Mouse (Mus musculus) forebrain, embryonic 12.5 days (tissue): ENCODE results near the gene Foxk1. TPM values are rescaled to one million over a fixed set of nuclear protein-coding genes. Genes with fewer than 3 reads are reported as not detected.

ENCODE experiments used
- ATAC-seq: fragments of 200-750 bp; cut with Nextera tagmentation; 2 replicates; pipeline ENCODE4 v1.8.0; 2017; ENCODE audit warnings: moderate TSS enrichment; ENCODE audit not compliant: low FRiP score
- H3K27ac ChIP-seq: fragments of 300-500 bp; sonication (generic); 2 replicates; pipeline ENCODE4 v1.5.1; 2016; ENCODE audit warnings: mild to moderate bottlenecking
- H3K27me3 ChIP-seq: fragments of 300-500 bp; sonication (generic); 2 replicates; pipeline ENCODE4 v1.6.1; 2016; ENCODE audit warnings: mild to moderate bottlenecking
- H3K36me3 ChIP-seq: fragments of 300-500 bp; sonication (generic); replicated peaks from 2 replicates; pipeline ENCODE4 v1.6.1; 2016; ENCODE audit warnings: mild to moderate bottlenecking
- H3K4me1 ChIP-seq: fragments of 300-500 bp; sonication (generic); 2 replicates; pipeline ENCODE4 v1.6.1; 2016
- H3K4me2 ChIP-seq: fragments of 300-500 bp; sonication (generic); 2 replicates; pipeline ENCODE4 v1.6.1; 2016; ENCODE audit warnings: mild to moderate bottlenecking, moderate library complexity
- H3K4me3 ChIP-seq: fragments of 300-500 bp; sonication (generic); replicated peaks from 2 replicates; pipeline ENCODE4 v1.5.1; 2016; ENCODE audit warnings: mild to moderate bottlenecking
- H3K9ac ChIP-seq: fragments of 300-500 bp; sonication (generic); 2 replicates; pipeline ENCODE4 v1.6.1; 2016; ENCODE audit warnings: mild to moderate bottlenecking
- H3K9me3 ChIP-seq: fragments of 300-500 bp; sonication (generic); 2 replicates; pipeline ENCODE4 v1.6.1; 2016
- WGBS: fragments of 180-500 bp; shearing (Covaris S2); methylation state at CpG from one replicate; pipeline ENCODE4 v1.1.7; 2016; 5-methylcytosine and 5-hydroxymethylcytosine counted together
- polyA plus RNA-seq: library from polyadenylated mRNA; unstranded; fragments of >200 nt; fragmentation: Nextera tagmentation; extraction: Ambion mirVana; gene quantifications from 2 replicates; pipeline ENCODE4 v1.2.1, GENCODE M21; 2016

The Foxk1 gene
- polyA plus RNA-seq, 1 experiment from 2014 or later, result 5.2 TPM

DNA sequence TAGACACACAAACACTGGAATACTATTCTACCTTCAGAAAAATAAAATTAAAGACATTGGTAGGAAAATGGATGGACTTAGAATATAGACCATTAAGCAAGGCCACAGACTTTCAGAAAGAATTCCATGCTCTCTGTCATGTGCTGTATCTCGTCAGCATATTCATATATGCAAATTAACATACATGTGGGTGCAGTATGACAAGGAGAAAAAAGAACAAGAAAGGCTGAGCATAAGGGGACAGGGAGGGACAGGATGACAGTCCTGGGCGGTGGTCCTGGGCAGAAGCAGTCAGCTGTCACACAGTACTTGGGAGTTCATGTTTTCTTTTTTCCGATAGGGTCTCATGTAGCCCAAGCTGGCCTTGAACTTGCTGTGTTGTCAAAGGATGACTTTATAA is 22.4 kb downstream of the Foxk1 start:
- Histone ChIP-seq H3K27me3 (no peaks in the 10 kb centered on the region), H3K9ac (no peak overlapping the region), H3K27ac (no peak overlapping the region), H3K4me2 (no peak overlapping the region), H3K4me1 (peaks cover 32% of the 10 kb centered on the region), H3K4me3 (no peak overlapping the region), H3K36me3 (peaks cover 22% of the 10 kb centered on the region), H3K9me3 (no peaks in the 10 kb centered on the region)
- no peak for ATAC-seq
- WGBS, result 53% methylated on average over 3 of the region's 3 CpGs

DNA sequence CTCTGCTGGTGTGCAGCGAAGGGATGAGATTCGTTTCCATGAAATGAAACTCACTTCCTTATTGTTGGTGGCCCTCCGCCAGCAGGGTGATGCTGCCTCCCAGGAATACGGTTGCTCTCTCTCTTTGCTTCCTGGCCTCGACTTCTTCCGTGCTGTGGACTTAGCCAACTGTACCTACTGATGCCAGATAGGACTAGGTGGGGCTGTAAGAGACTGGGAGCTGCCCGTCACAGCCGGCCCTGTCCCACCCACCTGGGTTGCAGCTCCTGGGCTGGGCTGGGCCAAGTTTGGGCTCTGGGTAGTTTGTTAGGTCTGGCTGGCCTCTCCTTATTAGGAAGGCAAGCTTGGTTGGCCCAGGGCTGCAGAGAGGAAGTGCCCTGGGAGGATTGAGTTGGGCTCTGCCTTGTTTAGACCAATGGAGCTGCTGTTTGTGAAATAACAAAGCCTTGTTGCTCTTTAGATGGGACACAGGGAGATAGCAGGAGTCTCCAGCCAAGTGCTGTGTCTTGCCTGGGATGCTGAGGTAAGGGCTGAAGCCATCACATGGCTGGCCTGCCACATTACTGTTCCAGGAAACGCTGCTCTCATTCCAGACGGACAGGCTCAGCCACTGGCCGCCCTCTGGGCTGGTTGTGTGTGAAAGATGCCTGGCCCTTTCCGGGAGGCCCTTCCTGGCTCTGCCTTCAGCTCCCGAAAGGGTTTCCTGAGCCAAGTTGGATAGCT is 23.5 kb downstream of the Foxk1 start:
- Histone ChIP-seq H3K4me3 (no peak overlapping the region), H3K9ac (no peak overlapping the region), H3K27me3 (no peaks in the 10 kb centered on the region), H3K9me3 (no peaks in the 10 kb centered on the region), H3K4me2 (no peak overlapping the region), H3K4me1 (peaks cover 32% of the 10 kb centered on the region), H3K36me3 (peaks cover 16% of the 10 kb centered on the region), H3K27ac (peak overlapping the region; percentile 33; the same call in 1 of the 2 replicates)
- ATAC-seq, result no peak
- WGBS, result 84% methylated on average over 13 of the region's 13 CpGs

DNA sequence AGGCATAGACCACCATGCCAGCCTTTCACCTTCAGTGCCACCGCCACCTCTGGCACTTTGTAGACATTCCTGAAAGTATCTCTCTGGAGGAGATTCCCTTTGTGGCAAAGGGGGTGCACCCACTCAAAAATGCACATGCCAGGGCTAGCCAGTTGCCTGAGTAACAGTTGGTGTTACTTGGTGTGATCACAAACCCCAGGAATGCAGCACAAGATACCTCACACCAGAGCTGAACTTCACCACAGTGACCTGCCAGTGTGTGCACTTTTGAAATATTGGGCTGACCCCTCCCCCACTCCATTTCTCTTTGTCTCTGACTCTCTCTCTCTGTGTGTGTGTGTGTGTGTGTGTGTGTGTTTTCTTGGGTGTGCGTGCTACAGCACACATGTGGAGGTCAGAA is 25.2 kb downstream of the Foxk1 start:
- Histone ChIP-seq H3K9me3 (no peaks in the 10 kb centered on the region), H3K27me3 (no peaks in the 10 kb centered on the region), H3K4me2 (no peak overlapping the region), H3K36me3 (0 out of 2 replicates have a peak, but pooled peaks cover under 1% of the 10 kb centered on the region), H3K27ac (no peak overlapping the region), H3K4me3 (no peak overlapping the region), H3K4me1 (peaks cover 35% of the 10 kb centered on the region), H3K9ac (no peak overlapping the region)
- WGBS, result 93% methylated on average over 2 of the region's 2 CpGs
- no peak for ATAC-seq

DNA sequence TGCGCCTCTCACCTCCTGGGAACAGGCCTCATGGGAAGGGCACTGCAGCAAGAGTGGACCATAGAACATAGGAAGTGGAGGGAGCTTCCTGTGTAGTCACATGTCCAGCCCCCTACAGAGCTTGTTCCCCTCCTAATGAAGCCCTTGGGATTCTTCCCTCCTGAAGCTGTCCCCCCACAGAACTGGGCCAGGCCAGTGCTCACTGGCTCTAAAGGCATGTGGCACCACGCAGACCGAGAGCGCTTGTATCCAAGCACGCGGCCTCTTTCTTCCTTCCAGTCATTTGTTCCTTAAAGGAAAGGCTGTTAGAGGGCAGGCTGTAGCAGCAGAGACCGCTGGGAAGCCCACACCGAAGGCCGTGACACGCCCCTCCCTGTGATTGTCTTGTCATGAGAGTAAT is 26.6 kb downstream of the Foxk1 start:
- H3K9ac ChIP-seq, result no peak overlapping the region
- no peak overlapping the region for H3K4me3 ChIP-seq
- ATAC-seq, result no peak
- no peak overlapping the region for H3K27ac ChIP-seq
- H3K4me2 ChIP-seq, result no peak overlapping the region
- WGBS, result 73% methylated on average over 10 of the region's 10 CpGs
- H3K36me3 ChIP-seq, result no peaks in the 10 kb centered on the region
- no peaks in the 10 kb centered on the region for H3K9me3 ChIP-seq
- H3K4me1 ChIP-seq, result peaks cover 36% of the 10 kb centered on the region
- no peaks in the 10 kb centered on the region for H3K27me3 ChIP-seq

DNA sequence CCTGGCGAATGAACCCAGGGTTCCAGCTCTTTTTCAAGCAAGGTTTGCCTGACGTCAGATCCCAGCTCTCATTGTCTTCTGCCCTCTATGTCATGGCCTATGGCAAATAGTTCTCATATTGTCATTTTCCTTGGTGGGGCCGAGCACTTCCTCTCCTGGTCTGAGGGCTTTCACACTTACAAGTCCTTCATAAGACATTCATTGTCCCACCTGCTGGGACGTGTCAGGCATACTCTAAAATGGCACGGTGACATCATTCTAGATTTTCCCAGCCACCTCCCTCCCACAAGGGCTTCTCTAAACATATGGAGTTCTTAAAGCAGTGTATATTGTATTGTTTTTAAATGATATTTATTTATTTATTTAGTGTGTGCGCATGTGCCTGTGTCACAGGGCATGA is 27.4 kb downstream of the Foxk1 start:
- ATAC-seq, result no peak
- H3K9ac ChIP-seq, result no peak overlapping the region
- WGBS, result 72% methylated on average over 6 of the region's 6 CpGs
- no peak overlapping the region for H3K4me2 ChIP-seq
- no peaks in the 10 kb centered on the region for H3K27me3 ChIP-seq
- no peak overlapping the region for H3K27ac ChIP-seq
- H3K4me1 ChIP-seq, result peaks cover 35% of the 10 kb centered on the region
- H3K36me3 ChIP-seq, result no peaks in the 10 kb centered on the region
- no peaks in the 10 kb centered on the region for H3K9me3 ChIP-seq
- no peak overlapping the region for H3K4me3 ChIP-seq

DNA sequence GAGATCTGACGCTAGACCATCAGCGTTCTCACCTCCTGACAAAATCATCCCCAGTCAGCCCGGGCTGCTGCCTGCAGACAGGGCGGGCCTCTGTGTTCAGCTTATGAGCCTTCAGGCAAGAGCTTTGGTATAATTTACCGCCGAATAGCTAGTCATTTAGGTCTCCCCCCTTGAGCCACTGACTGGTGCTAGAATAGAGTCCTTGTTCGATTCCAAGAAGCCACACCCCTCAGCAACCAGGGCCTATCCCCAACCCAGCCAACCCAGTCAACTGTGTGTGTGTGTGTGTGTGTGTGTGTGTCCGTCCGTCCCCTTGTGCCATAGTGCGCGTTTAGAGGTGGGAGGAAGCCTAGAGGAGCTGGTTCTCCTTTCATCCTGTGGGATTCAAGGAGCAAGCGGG is 29.7 kb downstream of the Foxk1 start:
- 0 out of 2 replicates have a peak overlapping the region, but pooled peaks have one; percentile 9 for H3K27ac ChIP-seq
- peaks cover 13% of the 10 kb centered on the region for H3K36me3 ChIP-seq
- no peaks in the 10 kb centered on the region for H3K27me3 ChIP-seq
- H3K4me2 ChIP-seq, result no peak overlapping the region
- H3K4me1 ChIP-seq, result peaks cover 31% of the 10 kb centered on the region
- no peaks in the 10 kb centered on the region for H3K9me3 ChIP-seq
- no peak overlapping the region for H3K4me3 ChIP-seq
- WGBS, result 64% methylated on average over 12 of the region's 12 CpGs
- no peak overlapping the region for H3K9ac ChIP-seq
- no peak for ATAC-seq

DNA sequence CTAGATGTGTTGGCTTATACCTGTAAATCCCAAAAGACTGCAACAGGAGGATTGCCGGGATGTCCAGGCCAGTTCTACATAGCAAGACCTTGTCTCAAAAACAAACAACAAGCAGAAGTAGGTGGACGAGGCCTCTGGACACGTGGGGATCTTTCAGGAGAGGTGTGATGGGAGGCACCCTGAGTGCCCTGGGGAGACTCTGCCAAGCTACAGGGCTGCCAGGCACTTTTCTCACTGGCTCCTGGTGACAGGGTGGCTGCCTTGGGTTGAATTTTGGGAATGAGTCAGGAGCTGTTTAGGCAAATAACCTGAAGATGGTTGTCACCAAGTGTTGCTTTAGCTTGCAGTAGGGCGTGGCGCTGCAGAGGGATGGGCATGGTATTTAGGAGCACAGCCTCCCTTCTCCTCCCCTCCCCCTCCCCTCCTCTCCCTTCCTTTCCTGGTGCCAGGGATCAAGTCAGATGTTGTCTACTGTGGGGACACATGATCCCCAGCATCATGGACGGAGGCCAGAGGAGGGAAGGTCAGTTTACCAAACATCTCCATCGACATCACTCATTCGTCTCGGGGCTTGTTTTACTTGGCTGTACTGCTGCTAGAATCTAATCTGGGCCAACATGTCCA is 30.6 kb downstream of the Foxk1 start:
- H3K27ac ChIP-seq, result no peak overlapping the region
- 89% methylated on average over 9 of the region's 9 CpGs for WGBS

DNA sequence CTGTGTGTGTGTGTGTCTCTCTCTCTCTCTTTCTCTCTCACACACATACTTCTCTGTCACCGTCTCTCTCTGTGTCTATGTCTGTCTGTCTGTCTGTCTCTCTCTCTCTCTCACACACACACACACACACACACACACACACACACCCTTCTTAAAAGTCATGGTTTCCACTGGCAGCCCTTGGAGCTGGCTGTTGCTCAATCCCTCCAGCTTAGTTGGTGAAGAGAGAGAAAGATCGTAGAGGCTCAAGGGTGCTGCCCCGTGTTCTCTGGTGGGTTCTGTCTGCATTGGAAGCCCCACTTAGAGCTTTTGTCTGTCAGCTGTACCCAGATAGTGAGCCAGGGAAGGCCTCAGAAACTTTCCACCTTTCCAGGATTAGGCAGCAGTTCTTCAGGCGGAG is 31.4 kb downstream of the Foxk1 start:
- Histone ChIP-seq H3K27ac (no peak overlapping the region), H3K36me3 (peaks cover 21% of the 10 kb centered on the region), H3K4me1 (peaks cover 22% of the 10 kb centered on the region), H3K4me3 (no peak overlapping the region), H3K27me3 (no peaks in the 10 kb centered on the region), H3K4me2 (no peak overlapping the region), H3K9me3 (no peaks in the 10 kb centered on the region), H3K9ac (no peak overlapping the region)
- ATAC-seq, result no peak
- 86% methylated on average over 4 of the region's 4 CpGs for WGBS

More for the DNA sequence above, 30.6 kb downstream of the Foxk1 start:
- no peak for ATAC-seq
- Histone ChIP-seq H3K9ac (no peak overlapping the region), H3K4me1 (peaks cover 28% of the 10 kb centered on the region), H3K4me3 (no peak overlapping the region), H3K9me3 (no peaks in the 10 kb centered on the region), H3K27me3 (no peaks in the 10 kb centered on the region), H3K4me2 (no peak overlapping the region), H3K36me3 (peaks cover 21% of the 10 kb centered on the region)

DNA sequence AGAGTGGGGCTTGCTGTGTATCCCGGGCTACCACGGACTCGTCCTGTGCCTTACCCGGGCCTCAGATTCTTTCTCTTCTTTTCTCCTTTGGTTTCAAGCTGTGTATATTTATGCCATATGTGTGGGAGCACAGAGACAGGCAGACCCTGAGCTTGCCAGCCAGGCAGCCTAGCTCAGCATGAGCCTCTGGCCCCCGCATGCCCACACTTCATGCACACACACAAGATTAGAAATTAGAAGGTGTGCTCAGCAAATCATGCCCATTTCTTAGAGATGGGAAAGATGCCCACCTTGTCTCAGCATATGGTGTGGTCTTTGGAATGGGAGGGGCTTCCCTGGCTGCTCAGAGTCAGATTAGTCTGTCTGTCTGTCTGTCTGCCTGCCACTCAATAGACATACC is 32.8 kb downstream of the Foxk1 start:
- Histone ChIP-seq H3K9ac (no peak overlapping the region), H3K4me1 (peaks cover 22% of the 10 kb centered on the region; the same call in 1 of the 2 replicates), H3K36me3 (peaks cover 31% of the 10 kb centered on the region), H3K9me3 (no peaks in the 10 kb centered on the region), H3K27ac (no peak overlapping the region), H3K27me3 (peaks cover 4% of the 10 kb centered on the region; the same call in 1 of the 2 replicates), H3K4me3 (no peak overlapping the region), H3K4me2 (no peak overlapping the region)
- ATAC-seq, result no peak
- 88% methylated on average over 5 of the region's 5 CpGs for WGBS

DNA sequence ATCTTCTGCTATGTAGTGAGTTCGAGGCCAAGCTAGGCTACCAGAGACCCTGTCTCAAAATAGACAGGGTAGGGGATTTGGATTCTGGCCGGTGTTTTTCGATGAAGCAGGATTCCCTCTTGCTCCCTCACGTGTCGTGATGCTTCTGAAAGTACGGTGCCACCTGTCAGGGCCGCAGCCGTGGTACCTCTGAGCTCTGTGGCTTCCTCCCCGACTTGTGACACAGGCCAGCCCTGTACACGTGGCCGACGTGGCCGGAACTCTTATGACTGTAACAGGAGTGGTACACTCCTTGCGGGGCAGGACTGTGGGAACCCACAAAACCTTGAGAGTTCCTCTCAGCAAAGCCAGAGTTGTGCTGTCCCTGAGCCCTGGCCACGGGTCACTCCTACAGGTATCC is 34.4 kb downstream of the Foxk1 start:
- Histone ChIP-seq H3K9ac (no peak overlapping the region), H3K27me3 (peaks cover 4% of the 10 kb centered on the region; the same call in 1 of the 2 replicates), H3K36me3 (peaks cover 31% of the 10 kb centered on the region), H3K4me2 (no peak overlapping the region), H3K4me1 (peaks cover 32% of the 10 kb centered on the region), H3K27ac (no peak overlapping the region), H3K4me3 (no peak overlapping the region), H3K9me3 (no peaks in the 10 kb centered on the region)
- WGBS, result 96% methylated on average over 15 of the region's 15 CpGs
- ATAC-seq, result no peak

DNA sequence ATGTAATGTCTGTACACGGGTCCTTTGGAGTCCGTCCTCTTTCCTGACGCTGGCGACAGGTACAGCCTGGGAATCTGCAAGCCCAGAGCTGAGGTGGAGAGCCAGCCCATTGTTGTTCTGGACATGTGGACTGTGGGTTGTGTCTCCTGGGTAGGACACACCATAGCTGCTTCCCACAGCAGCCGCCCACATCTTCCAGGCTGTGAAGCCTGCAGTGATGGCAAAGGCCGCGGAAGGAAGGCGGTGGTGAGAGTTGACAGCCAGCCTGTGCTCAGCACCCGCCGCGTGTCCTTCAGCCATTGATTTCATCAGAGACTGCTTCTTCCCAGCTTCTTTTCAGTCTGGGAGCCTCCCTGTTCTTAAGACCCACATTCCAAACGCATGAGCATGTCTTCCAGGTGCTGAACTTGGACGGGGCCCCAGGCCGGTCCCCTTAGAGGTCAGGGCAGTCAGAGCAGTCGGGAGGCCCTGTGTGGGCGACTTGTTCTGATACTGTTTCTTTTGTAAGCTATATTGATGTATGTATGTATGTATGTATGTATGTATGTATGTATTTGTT is 37.2 kb downstream of the Foxk1 start:
- peaks cover 31% of the 10 kb centered on the region for H3K36me3 ChIP-seq
- H3K27ac ChIP-seq, result no peak overlapping the region
- no peak for ATAC-seq
- peaks cover 6% of the 10 kb centered on the region; the same call in 1 of the 2 replicates for H3K27me3 ChIP-seq
- 90% methylated on average over 16 of the region's 16 CpGs for WGBS
- H3K4me1 ChIP-seq, result peaks cover 46% of the 10 kb centered on the region
- H3K9ac ChIP-seq, result no peak overlapping the region
- no peaks in the 10 kb centered on the region for H3K9me3 ChIP-seq
- H3K4me2 ChIP-seq, result no peak overlapping the region
- no peak overlapping the region for H3K4me3 ChIP-seq

DNA sequence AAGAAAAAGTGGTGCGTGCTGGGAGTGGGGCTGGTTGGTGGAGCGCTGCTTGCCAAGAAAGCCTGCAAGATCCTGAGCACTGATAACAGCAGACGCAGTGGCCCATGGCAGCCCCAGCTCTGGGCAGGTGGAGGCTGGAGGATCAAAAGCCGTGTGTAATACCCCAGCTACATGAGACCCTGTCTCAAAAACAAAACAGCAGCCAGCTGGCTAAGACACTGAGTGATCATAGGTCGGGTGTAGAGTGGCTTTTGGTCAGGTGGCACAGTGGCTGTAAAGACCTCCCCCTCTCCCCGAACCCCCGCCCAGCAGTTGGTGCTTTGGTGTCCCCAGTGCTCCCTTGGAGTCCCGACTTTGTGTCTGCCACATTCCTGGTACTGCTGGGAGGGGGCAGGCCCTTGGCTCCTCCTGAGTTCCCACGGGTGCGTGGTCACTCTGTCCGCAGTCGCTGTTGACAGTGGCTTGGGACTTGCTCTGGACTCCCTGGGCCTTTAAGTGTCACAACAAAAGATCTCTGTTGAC is 38.7 kb downstream of the Foxk1 start:
- peaks cover 58% of the 10 kb centered on the region for H3K4me1 ChIP-seq
- 2% methylated on average over 12 of the region's 12 CpGs for WGBS
- ATAC-seq, result peak; percentile 64

More for the DNA sequence above, 38.7 kb downstream of the Foxk1 start:
- peak overlapping the region; percentile 63 for H3K4me2 ChIP-seq
- H3K9me3 ChIP-seq, result no peaks in the 10 kb centered on the region
- H3K27ac ChIP-seq, result peak overlapping the region; percentile 80
- H3K4me3 ChIP-seq, result peak overlapping the region; percentile 32
- H3K9ac ChIP-seq, result peak overlapping the region; percentile 48
- peaks cover 29% of the 10 kb centered on the region for H3K36me3 ChIP-seq
- peaks cover 6% of the 10 kb centered on the region; the same call in 1 of the 2 replicates for H3K27me3 ChIP-seq
